Mouse (Mus musculus): ENCODE data around the gene Tmem45b.
A peak's percentile ranks its signal among the peaks of the same experiment; 100 is the strongest.
"Not testable (repeated sequence)": the region's sequence is repeated elsewhere in the genome, so short reads cannot be mapped to it uniquely, and the experiment has no call there.

Tmem45b gene

GRCm38 (mm10) chr9:31463692-31464474, at the start of gene Tmem45b:
Gene Tmem45b, minus strand, starts transcription at chr9:31464462.
- no peak for DNase-seq (ENCODE audit: low spot score)

GRCm38 (mm10) chr9:31508189-31508588, 43.9 kb upstream of the Tmem45b start:
- DNase-seq (ENCODE audit: low spot score), result no peak

DNA sequence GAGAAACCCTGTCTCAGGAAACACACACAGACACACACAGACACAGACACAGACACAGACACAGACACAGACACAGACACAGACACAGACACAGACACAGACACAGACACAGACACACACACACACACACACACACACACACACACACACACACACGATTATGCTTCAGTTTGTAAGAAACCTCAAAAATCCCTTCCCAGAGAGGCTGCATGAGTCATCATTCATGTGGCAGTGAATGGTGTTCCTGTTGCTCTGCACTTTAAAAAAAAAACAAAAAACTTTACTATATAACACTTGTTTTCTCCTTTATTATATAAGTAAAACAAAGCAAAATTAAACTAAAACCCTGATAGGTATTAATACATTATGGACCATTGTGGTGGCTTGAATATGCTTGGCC, 37.0 kb upstream of the Tmem45b start:
- DNase-seq (ENCODE audit: low spot score), result not testable (repeated sequence)

DNA sequence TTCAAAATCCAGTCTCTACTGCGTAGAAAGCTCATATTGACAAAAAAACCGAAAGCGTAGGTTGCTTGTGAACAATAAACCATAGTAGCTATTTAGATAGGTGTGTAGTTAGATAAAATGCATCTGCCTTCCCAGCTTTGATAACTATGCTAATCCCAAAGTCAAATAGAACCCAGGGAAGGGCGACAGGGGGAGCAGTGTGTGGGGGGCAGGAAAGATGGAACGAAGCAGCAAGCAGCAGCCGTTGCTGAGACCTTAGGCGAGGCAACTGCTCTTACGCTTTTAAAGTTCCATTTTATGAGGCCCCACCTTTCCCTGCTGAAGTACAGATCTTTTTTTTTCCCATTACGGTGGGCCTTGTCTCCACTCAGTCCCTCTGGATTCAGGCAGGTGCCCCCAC, 1.1 kb downstream of the Tmem45b start:
- DNase-seq (ENCODE audit: low spot score), result no peak

- DNase-seq (ENCODE audit: low spot score), result no peak
Observed at GRCm38 (mm10) chr9:31454356-31454755, 9.9 kb downstream of the Tmem45b start.

DNA sequence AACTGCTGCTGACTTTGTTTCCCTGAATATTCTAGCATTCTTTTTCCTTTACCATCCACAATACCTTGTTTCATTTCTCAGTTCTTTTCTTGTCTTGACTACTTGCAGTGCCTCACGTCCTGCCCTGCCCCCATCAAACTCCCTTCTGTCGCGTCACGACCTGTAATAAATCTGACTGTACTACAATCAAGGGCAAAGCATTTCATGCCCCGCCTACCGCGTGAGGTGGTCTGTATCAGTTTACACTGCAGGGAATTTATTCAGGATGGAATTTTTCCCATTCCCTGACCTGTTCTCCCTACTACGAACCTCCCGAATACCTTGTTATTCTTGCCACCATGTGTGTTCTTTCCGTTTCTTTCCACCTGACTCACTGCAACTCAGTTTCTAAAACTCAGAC, 12.1 kb downstream of the Tmem45b start:
- DNase-seq (ENCODE audit: low spot score), result no peak

DNA sequence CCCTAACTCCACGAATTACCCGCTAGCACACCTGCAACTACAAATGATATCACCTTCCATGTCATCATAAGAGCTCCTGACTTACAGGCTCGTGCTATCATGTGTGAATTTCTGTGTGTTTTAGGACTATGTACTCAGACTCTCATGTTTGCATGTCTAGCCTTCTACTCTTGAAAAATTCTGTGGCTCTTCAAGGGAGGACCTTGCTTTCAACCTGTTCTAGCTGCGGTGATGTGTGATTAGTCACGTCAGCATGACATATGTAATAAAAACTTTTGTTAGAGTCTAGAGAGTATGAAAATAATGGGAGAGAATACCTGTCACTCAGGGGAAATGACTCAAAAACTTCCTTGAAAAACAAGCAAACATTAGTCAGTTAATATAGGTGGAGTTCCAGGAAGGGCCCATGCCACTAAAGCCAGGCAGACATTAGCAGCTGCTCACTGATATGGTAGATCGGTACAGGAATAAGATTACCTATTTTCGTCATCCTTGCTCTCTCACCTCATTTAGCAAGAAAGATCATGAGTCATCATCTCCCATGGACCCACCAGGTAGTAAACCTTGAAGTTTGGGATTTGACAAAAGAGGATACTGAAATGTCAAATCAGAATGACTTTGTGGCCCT, 15.0 kb downstream of the Tmem45b start:
- DNase-seq (ENCODE audit: low spot score), result no peak

- DNase-seq (ENCODE audit: low spot score), result no peak
Observed at GRCm38 (mm10) chr9:31444236-31444635, 20.0 kb downstream of the Tmem45b start.

GRCm38 (mm10) chr9:31441487-31441886, 22.8 kb downstream of the Tmem45b start:
- DNase-seq (ENCODE audit: low spot score), result no peak

DNA sequence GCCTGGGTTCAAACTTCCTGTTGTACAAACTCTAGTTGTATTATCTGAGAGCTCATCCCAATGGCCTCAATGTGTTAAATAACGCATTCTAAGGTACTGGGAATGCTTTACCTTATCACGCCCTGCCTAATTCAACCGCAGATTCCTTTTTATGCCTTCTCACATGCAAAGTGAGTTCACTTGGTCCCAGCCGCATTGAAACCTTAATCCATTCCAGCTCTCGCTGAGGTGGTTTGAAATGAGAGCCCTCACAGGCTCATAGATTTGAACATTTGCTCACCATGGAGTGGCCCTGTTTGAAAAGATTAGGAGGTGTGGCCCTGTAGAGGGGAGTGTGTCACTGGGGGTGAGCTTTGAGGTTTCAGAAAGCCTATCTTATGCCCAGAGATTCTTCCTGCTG, 23.9 kb downstream of the Tmem45b start:
- no peak for DNase-seq (ENCODE audit: low spot score)

DNA sequence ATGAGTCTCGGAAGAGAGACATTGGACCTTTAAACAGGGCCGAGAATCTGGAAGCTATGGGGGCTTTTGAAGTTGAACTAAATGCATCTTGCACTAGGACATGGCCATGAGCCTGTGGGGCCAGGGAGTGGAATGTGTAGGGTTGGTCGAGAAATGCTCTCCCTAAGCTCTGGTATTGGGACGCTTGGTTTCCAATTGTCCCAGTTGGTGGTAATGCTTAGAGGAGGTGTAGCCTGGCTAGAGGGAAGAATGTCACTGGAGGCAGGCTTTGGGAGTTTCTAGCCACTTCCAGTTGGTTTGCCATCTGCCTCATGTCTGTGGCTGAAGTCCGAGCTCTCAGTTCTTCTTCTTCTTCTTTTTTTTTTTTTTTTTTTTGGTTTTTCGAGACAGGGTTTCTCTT, 24.9 kb downstream of the Tmem45b start:
- no peak for DNase-seq (ENCODE audit: low spot score)

GRCm38 (mm10) chr9:31438834-31439233, 25.4 kb downstream of the Tmem45b start:
- DNase-seq (ENCODE audit: low spot score), result no peak

DNA sequence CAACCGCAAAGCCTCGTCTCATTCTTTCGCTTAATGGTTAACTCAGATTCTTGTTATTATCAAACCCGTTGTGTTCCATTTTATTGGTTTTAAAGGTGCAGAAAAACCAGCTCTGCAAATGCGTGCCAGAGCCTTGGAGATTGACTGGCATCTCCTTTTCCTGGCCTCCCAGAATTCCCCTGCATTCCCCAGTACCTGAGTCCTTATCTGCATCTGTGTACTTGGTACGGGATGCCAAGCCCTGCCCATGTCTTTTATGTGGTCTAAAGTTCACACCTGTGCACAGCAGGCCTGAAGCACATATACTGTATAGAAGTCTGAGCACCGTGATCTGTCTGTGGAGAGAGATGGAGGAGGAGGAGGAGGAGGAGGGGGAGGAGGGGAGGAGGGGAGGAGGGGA, 26.4 kb downstream of the Tmem45b start:
- no peak for DNase-seq (ENCODE audit: low spot score)

- no peak for DNase-seq (ENCODE audit: low spot score)
Observed at GRCm38 (mm10) chr9:31435415-31435814, 28.8 kb downstream of the Tmem45b start.

GRCm38 (mm10) chr9:31433431-31433830, 30.8 kb downstream of the Tmem45b start:
- DNase-seq (ENCODE audit: low spot score), result no peak

- DNase-seq (ENCODE audit: low spot score), result peak; percentile 66
Observed at GRCm38 (mm10) chr9:31432336-31432975, 31.8 kb downstream of the Tmem45b start.

GRCm38 (mm10) chr9:31431751-31432150, 32.5 kb downstream of the Tmem45b start:
- DNase-seq (ENCODE audit: low spot score), result no peak

DNA sequence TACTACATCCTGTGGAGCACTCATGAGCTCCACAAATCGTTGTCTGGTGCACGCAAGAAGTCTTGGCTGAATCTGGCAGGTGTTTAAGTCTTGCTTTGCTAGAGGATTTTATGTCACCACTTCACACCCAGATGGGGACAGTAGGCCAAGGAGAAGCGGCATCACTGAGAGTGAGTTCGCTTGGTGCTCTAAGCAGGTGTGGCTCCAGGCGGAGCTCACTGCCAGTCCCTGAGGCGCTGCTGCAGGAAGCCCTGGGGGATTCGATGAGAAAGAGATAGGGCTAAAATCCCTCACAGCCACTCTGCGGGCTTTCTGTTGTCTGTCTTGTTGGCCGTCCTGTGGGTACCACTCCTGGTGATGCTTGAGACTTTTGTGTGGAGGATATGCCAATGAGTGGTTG, 34.3 kb downstream of the Tmem45b start:
- no peak for DNase-seq (ENCODE audit: low spot score)

- peak; percentile 9 for DNase-seq (ENCODE audit: low spot score)
Observed at GRCm38 (mm10) chr9:31428971-31429370, 35.3 kb downstream of the Tmem45b start.

- no peak for DNase-seq (ENCODE audit: low spot score)
Observed at GRCm38 (mm10) chr9:31422143-31422542, 42.1 kb downstream of the Tmem45b start.

DNA sequence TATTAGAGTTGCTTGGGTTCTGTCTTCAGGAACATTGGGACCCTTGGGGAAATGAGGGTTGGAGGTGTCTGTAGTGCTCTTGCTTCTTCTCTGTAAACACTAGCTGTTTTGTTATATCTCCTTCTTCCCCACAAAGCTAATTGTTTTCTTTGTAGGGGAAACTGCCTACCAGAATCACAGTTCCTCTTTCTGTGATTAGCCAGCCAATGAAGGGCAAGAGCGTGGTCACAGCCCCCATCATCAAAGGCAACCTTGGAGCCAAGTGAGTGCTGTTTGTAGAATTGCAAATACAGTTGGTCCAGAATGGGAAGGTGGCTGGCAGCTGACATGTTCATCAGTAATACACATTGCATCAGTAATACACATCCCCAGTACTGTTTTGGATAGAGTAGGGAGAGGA, 45.4 kb downstream of the Tmem45b start:
- DNase-seq (ENCODE audit: low spot score), result no peak

- no peak for DNase-seq (ENCODE audit: low spot score)
Observed at GRCm38 (mm10) chr9:31412165-31412564, 52.1 kb downstream of the Tmem45b start.

DNA sequence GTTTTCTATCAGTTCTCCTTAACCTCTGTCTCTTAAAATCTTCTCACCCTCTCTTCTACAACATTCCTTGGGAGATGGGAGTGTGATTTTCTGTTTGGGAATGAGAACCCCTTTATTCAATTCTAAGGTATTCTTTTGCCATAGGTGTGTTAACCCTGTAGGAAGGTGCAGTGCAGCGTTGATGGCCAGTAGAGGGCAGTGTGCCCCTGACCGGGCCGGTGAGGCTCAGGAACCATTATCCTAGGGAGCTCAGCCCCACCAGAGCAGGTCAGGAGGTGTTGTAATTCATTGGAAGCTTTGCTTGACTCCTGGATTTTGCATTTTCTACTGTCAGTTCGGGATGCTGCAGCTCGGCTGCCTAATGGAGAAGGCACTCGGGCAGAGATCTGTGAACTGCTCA, 59.0 kb downstream of the Tmem45b start:
- DNase-seq (ENCODE audit: low spot score), result peak; percentile 11
